Mouse (Mus musculus) cortical plate, adult 2 months (tissue): ENCODE results near the gene Hoxb4.

ENCODE experiments used
- CTCF ChIP-seq: fragments of 200-500 bp; IDR thresholded peaks from 2 replicates; pipeline ENCODE4 v1.5.1; 2011; ENCODE audit warnings: mild to moderate bottlenecking, control low read depth, low read length; ENCODE audit not compliant: insufficient read depth; ENCODE audit errors: extremely low read depth
- POLR2A ChIP-seq: fragments of 200-500 bp; IDR thresholded peaks from 2 replicates; pipeline ENCODE4 v1.6.1; 2011; ENCODE audit warnings: mild to moderate bottlenecking, low read length, control low read depth; ENCODE audit not compliant: insufficient read depth; ENCODE audit errors: extremely low read depth

DNA sequence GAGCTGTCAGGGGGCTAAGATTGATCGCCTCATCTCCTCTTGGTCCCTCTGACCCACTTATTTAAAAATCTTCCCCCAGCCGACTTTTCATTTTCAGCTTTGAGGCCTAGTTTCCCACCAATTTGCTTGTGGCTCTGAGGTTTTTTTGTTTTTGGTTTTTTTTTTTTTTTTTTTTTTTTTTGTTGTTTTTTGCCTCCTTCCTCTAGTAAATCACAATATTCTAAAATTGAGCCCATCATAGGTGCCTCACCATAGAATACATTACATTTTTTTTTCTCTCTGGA is 32.2 kb downstream of the Hoxb4 start, which contains the start of gene Hoxb2:
- no peak for TF ChIP-seq POLR2A
- TF ChIP-seq CTCF: no peak
